Mouse (Mus musculus): Measurements from ENCODE around the gene Scin.
"Not testable (repeated sequence)": the region's sequence is repeated elsewhere in the genome, so short reads cannot be mapped to it uniquely, and the experiment has no call there.

The Scin gene

DNA sequence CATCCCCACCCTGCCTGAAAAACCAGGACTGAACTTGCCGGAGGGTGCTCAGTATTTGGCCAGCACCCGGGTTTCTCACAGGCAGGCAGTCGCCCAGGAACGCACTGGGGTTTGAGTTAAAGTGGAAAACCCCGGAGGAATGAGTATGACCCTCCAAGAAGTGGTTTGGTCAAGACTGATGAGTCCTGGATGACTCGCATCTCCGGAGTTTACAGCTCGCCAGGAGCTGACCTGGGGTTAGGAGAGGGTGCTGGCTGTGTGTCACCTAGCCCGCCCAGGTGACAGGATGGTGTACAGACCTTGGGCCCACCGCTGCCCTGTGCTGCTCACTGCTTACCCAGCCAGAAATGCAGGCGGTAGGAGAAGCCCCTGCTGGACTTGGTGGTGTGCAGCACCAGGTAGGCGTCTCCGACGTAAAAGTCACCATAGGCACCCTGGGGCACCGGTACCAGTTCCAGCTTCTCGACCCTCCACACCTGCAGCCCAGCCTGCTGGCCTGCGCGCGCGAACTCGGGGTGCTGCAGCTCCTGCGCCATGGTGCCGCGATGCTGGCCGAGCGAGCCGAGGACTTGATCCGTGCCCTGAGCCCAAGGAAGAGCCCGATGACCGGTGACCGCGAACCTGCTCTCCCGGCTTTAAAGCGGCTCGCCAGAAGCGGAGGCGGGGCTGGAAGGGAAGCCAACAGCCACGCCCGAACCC is at the start of gene Scin:
Gene Scin (minus strand): TSS at position 656 of the 699 bp plus-strand sequence.
- in situ Hi-C loops (cut with MboI; ENCODE audit: unreplicated experiment in 2 of 2), result no loop called here

DNA sequence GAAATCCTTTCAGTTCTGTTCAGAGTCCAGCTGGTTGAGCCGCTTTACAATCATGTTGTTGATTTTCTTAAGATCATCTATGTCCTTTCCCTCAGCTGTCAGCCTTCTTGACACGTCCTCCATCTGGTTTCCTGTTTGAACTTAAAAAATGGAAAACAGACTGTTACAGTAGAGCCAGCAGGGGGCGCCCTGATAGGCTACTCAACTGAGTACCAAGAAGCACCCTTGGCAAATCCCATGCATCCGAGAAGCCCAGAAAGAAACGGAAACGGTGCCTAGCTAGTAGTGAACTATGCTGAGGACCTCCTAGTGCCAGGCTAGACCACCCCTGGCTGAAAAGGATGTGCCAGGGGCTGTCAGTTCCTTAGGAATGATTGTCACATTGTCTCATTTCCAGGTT is 43.1 kb upstream of the Scin start:
- in situ Hi-C loops (cut with MboI; ENCODE audit: unreplicated experiment in 2 of 2), result no loop called here

DNA sequence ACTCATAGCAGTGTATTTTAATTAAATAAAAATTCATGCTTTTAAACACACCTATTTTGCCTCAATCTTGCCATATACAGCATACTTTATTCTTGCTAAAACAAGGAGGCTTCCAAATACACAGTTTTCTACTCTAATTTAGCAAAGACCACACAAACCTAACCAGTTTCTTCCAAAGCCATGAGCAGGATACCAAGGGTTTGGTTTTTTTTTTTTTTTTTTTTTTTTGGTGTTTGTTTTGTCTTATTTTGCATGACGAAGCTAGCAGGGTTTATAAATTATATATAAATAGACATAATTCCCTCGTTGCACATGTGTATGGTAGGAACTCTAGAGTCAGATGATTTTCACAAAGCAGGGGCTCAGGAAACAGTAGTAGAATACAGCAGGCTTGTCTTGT is 42.1 kb upstream of the Scin start:
- in situ Hi-C loops (cut with MboI; ENCODE audit: unreplicated experiment in 2 of 2), result no loop called here

GRCm38 (mm10) chr12:40175171-40175570 is 41.1 kb upstream of the Scin start:
- in situ Hi-C loops (cut with MboI; ENCODE audit: unreplicated experiment in 2 of 2), result not testable (repeated sequence)

DNA sequence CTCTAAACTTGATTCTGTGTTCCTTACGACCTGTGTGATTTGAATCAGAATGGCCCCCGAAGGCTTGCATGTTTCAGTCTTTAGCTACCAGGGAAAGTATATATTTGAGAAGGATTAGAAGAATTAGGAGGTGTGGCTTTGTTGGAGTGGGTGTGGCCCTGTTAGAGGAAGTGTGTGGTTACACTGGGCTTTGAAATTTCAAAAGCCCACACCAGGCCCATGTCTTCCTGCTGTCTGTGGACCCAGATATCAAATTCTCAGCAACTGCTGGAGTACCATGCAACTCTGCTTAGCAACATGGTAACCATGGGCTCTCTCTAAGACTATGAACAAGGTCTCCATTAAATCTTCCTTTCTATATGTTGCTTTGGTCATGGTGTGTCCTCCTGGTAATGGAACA is 37.6 kb upstream of the Scin start:
- in situ Hi-C loops (cut with MboI; ENCODE audit: unreplicated experiment in 2 of 2), result loop anchor here (25.0 kb wide), 2 partner anchors 509 to 1834 kb away; no protein-coding TSS in a partner anchor

DNA sequence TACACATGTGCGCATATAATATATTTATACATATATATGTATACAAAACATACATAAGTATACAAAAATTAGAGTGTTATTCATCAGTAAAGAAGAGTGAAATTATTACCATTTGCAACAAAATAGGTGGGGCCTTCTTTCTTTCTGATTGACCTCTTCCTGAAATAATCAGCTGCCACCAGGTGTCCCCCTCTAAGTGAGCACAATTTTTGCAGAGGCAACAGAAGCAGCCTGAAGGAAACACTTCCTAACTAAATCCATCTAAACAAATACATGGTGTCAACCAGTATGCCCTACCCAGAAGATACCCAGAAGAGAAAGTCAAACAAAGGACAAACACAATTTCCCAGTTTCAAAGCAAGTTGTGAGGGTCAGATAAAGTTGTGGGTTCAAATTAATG is 35.6 kb upstream of the Scin start:
- in situ Hi-C loops (cut with MboI; ENCODE audit: unreplicated experiment in 2 of 2), result loop anchor here (5.0 to 25.0 kb wide), 6 partner anchors 82 to 1832 kb away; no protein-coding TSS in a partner anchor

DNA sequence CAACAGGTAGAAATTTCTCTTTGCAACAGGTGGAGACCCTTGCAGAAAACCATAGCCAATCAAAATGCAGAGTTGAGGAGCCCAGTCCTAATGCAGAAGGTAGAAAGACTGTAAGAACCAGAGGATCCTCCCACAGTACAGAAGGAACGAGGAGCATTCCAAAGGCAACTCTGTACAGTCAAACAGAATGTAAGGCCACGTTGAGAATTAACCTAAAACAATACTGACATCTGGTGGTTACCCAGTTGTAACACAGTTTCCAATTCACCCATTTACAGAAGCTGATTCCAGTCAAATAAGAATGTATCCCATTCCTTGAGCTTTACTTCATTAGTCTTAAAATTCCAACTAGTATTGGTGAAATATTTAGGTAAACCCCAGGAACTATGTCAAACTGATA is 30.6 kb upstream of the Scin start:
- in situ Hi-C loops (cut with MboI; ENCODE audit: unreplicated experiment in 2 of 2), result loop anchor here (5.0 to 25.0 kb wide), 6 partner anchors 77 to 1827 kb away; no protein-coding TSS in a partner anchor

GRCm38 (mm10) chr12:40160777-40161176 is 26.7 kb upstream of the Scin start:
- in situ Hi-C loops (cut with MboI; ENCODE audit: unreplicated experiment in 2 of 2), result loop anchor here (5.0 to 25.0 kb wide), 3 partner anchors 73 to 1823 kb away; no protein-coding TSS in a partner anchor

- in situ Hi-C loops (cut with MboI; ENCODE audit: unreplicated experiment in 2 of 2), result loop anchor here (25.0 kb wide), 2 partner anchors 492 to 1817 kb away; no protein-coding TSS in a partner anchor
Observed at GRCm38 (mm10) chr12:40154188-40154587, 20.2 kb upstream of the Scin start.

GRCm38 (mm10) chr12:40152353-40153069 is 18.5 kb upstream of the Scin start:
- in situ Hi-C loops (cut with MboI; ENCODE audit: unreplicated experiment in 2 of 2), result loop anchor here (25.0 kb wide), 2 partner anchors 490 to 1815 kb away; no protein-coding TSS in a partner anchor

DNA sequence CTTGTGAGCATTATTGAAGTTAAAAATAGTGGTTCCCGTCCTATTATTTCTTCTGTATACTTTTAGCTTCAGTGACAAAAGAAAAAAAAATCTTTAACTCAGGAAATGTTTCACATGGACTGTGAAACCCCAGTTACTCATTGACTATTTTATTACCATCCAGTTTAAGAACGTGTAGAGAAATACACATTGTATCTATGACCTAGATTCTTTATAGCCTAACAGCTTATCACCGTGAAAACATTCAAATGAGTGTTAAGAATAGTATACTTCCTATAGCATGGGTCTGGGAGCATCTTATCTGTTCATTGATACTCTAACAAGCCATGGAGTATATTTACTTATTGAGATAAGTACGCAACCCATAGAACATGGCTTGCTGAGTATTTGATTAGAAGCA is 13.3 kb upstream of the Scin start:
- in situ Hi-C loops (cut with MboI; ENCODE audit: unreplicated experiment in 2 of 2), result no loop called here

- in situ Hi-C loops (cut with MboI; ENCODE audit: unreplicated experiment in 2 of 2), result no loop called here
Observed at GRCm38 (mm10) chr12:40146510-40146909, 12.5 kb upstream of the Scin start.

DNA sequence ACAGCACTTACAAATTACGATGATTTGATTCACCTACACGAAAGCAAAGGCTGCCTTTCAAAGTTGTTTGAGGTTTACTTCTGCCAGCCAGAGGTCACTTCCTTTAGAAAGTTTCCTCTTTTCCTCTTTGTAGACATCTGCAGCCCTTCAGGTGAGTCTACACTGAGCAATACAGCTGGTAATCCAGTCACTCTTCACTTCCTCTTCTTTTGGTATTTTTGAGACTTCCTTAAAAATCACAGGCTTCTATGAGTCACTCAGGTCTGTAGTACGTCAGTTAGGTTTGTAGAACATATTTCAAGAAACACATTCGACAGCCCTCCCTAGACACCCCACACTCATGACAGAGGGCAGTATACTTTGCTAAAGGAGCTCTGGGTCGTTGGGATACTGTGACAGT is 6.7 kb upstream of the Scin start:
- in situ Hi-C loops (cut with MboI; ENCODE audit: unreplicated experiment in 2 of 2), result no loop called here

DNA sequence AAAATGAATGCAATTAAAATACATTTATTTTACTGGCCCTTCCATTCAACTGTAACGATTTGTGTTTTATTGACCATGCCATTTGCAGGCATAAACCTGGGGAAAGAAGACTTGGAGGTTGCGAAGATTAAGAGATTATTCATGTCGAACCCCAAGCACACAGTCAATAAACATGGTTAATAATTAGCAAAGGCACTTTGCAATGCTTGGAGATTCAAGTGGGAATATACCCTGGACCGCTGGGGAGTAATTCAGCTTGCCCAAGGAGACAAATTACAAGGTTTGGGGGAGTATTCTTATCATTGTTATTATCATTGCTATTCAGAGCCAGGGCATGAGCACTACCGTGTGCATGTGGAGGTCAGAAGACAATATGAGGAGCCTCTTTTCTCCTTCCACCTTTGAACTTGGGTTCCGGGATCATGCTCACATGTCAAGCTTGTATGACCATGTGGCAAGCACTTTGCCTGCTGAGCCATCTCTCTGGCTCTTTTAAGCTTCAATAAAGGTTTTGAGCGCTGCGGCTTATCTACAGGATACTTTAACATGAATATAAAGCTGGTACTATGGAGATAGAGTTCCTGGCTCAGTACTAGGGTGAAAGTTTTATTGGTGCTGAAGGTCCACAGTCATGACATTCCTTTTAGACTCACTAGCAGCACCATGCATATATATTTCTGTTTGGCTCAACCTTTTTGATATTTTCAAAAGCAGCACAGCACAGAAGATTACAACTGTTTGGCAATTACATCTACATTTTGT is 5.6 kb upstream of the Scin start:
- in situ Hi-C loops (cut with MboI; ENCODE audit: unreplicated experiment in 2 of 2), result no loop called here

- in situ Hi-C loops (cut with MboI; ENCODE audit: unreplicated experiment in 2 of 2), result no loop called here
Observed at GRCm38 (mm10) chr12:40134529-40134928, 501 bp upstream of the Scin start.

DNA sequence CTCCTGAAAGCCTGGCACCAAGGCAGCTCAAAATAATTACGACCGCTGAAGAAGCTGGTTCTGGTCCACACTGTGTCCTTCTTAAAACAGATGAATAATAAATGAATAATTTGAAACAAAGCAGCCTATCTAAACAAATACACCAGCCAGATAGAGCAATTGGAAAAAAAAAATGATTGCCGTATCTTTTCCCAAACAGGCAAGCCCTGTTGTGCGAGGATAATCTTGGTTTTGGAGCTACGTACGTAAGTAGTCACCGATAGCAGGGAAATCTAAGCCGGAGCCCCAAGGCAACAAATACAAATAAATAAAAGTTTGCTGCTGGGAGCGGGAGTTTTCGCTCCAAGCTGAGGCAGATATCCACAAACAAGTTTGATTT is 845 bp downstream of the Scin start:
- in situ Hi-C loops (cut with MboI; ENCODE audit: unreplicated experiment in 2 of 2), result no loop called here

GRCm38 (mm10) chr12:40118872-40119271 is 15.2 kb downstream of the Scin start:
- in situ Hi-C loops (cut with MboI; ENCODE audit: unreplicated experiment in 2 of 2), result loop anchor here (25.0 kb wide), 1 partner anchor 918 kb away; no protein-coding TSS in a partner anchor

DNA sequence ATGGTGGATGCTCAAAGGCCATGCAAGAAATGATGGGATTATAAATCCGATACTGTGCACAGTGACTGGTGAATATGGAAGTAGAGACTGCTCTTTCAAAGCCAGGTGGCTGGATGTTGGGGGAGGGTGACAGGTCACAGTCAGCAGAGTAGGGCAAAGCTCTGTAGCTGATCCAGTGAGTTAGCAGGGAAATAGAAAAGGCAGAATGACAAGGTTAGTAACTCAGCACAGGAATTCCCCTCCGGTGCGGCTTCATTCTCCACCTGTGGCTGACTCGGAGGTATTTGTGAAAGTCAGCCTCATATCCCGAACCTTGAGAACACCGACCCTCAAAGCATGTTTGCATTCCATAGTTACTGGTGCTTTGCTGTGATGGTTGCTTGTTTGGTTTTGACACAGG is 17.0 kb downstream of the Scin start:
- in situ Hi-C loops (cut with MboI; ENCODE audit: unreplicated experiment in 2 of 2), result loop anchor here (25.0 kb wide), 1 partner anchor 920 kb away; no protein-coding TSS in a partner anchor

GRCm38 (mm10) chr12:40116214-40116613 is 17.8 kb downstream of the Scin start:
- in situ Hi-C loops (cut with MboI; ENCODE audit: unreplicated experiment in 2 of 2), result loop anchor here (25.0 kb wide), 1 partner anchor 921 kb away; no protein-coding TSS in a partner anchor

- in situ Hi-C loops (cut with MboI; ENCODE audit: unreplicated experiment in 2 of 2), result loop anchor here (25.0 kb wide), 1 partner anchor 922 kb away; no protein-coding TSS in a partner anchor
Observed at GRCm38 (mm10) chr12:40114883-40115282, 19.1 kb downstream of the Scin start.

- in situ Hi-C loops (cut with MboI; ENCODE audit: unreplicated experiment in 2 of 2), result loop anchor here (25.0 kb wide), 1 partner anchor 923 kb away; no protein-coding TSS in a partner anchor
Observed at GRCm38 (mm10) chr12:40114020-40114419, 20.0 kb downstream of the Scin start.
